27 mouse cellular contexts compared by ENCODE assay signal in the genomic region with DNA sequence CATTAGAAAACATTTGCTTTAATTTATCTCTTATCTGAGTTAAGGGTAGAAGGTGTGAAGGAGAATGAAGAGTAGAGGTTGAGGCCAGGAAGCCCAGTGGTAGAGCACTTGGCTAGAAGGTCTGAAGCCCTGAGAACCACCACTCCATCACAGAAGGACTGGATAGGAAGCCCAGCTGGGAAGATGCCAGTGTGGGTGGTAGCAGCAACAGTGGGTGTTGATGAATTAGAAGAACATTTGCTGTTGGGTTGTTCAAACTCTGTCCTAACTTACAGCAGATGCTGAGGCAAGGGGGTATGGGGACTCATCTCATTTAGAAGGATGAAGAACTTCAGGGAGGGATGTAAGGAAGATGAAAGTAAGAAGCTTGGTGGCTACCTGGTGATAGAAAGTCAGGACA.
A peak's percentile ranks its signal among the peaks of the same experiment; 100 is the strongest.
DNase-seq lines count a peak whose midpoint lies in the region; ATAC-seq lines count a peak whose summit lies in the region.
"Had no signal": no experiment of that assay in that cellular context is flagged by ENCODE, and none has a peak within 500 bp of the region (broad histone marks: within the 10 kb centered on the region; RNA-seq: fewer than 3 reads in every experiment).

No protein-coding gene starts in this region.

- H3K27me3 ChIP-seq in heart, embryonic 11.5 days (ENCODE audit: control insufficient read depth, insufficient read depth, low read length), result no peaks in the 10 kb centered on the region
- H3K27me3 ChIP-seq: CH12.LX; embryonic facial prominence, embryonic 12.5 days; forebrain, embryonic 12.5 days; Patski had no signal

- H3K4me2 ChIP-seq in heart, embryonic 11.5 days, result no peak overlapping the region
- H3K4me2 ChIP-seq: embryonic facial prominence, embryonic 12.5 days; forebrain, embryonic 12.5 days had no signal

- H3K4me1 ChIP-seq in heart, embryonic 11.5 days (ENCODE audit: control insufficient read depth, insufficient read depth, low read length), result no peaks in the 10 kb centered on the region
- H3K4me1 ChIP-seq: embryonic facial prominence, embryonic 10.5 days; embryonic facial prominence, embryonic 12.5 days; forebrain, embryonic 10.5 days; forebrain, embryonic 12.5 days had no signal

- no peak overlapping the region for H3K27ac ChIP-seq in heart, embryonic 11.5 days (ENCODE audit: low read depth, low read length)
- H3K27ac ChIP-seq: embryonic facial prominence, embryonic 10.5 days; embryonic facial prominence, embryonic 12.5 days; forebrain, embryonic 10.5 days; forebrain, embryonic 12.5 days had no signal

- DNase-seq in cerebellum, adult 11-12 months, result peak; percentile 4
- DNase-seq in cerebellum, postnatal 4 days (ENCODE audit: low spot score in 2 of 2), result no peak
- DNase-seq in heart, adult 11 months, result peak; percentile 85
- DNase-seq in layer of hippocampus, adult 18-20 months (ENCODE audit: low spot score in 2 of 2), result peak; percentile 9 to 58
- no peak for DNase-seq in layer of hippocampus, postnatal 10 days (ENCODE audit: low spot score in 2 of 2)
- peak; percentile 55 for DNase-seq in layer of hippocampus, adult 9-11 months
- DNase-seq in thymus, postnatal 4 days, result no peak
- DNase-seq: adrenal gland, adult 8-10 months; adrenal gland, postnatal 14 days; adrenal gland, postnatal 36 days; B cell, adult 2 months; cerebellum, adult 2 months; cerebellum, adult 9-10 months; cerebellum, postnatal 14 days; cerebellum, postnatal 36 days had no signal

- H3K9ac ChIP-seq in heart, embryonic 11.5 days (ENCODE audit: low read depth, low read length), result no peak overlapping the region
- H3K9ac ChIP-seq: embryonic facial prominence, embryonic 12.5 days; forebrain, embryonic 12.5 days had no signal

- no peaks in the 10 kb centered on the region for H3K36me3 ChIP-seq in heart, embryonic 11.5 days (ENCODE audit: control insufficient read depth, insufficient read depth, low read length)
- H3K36me3 ChIP-seq: embryonic facial prominence, embryonic 10.5 days; embryonic facial prominence, embryonic 12.5 days; forebrain, embryonic 10.5 days; forebrain, embryonic 12.5 days; G1E had no signal

- H3K9me3 ChIP-seq in heart, embryonic 11.5 days (replicated peaks; ENCODE audit: control insufficient read depth, low read length), result no peaks in the 10 kb centered on the region
- H3K9me3 ChIP-seq: embryonic facial prominence, embryonic 10.5 days; embryonic facial prominence, embryonic 12.5 days; forebrain, embryonic 10.5 days; forebrain, embryonic 12.5 days; G1E had no signal

- H3K4me3 ChIP-seq in heart, embryonic 11.5 days (ENCODE audit: low read depth, low read length), result no peak overlapping the region
- H3K4me3 ChIP-seq: embryonic facial prominence, embryonic 10.5 days; embryonic facial prominence, embryonic 12.5 days; forebrain, embryonic 10.5 days; forebrain, embryonic 12.5 days had no signal

- no peak for ATAC-seq in heart, embryonic 11.5 days (replicated peaks; ENCODE audit: insufficient number of reproducible peaks, low FRiP score, low TSS enrichment)
- ATAC-seq: activated CD4-positive, CD25-positive, alpha-beta regulatory T cell, adult 4 months; CD4-positive, CD25-positive, alpha-beta regulatory T cell, adult 4 months; forebrain, embryonic 14.5 days; forebrain, embryonic 16.5 days; Patski had no signal

Comparison
In these comparisons a context has a peak if more than half of its experiments do, and no peak if none do; other contexts are left out.
1. DNase-seq: peak in cerebellum, adult 11-12 months (single experiment), heart, adult 11 months (single experiment), layer of hippocampus, adult 18-20 months (2 of 2) and layer of hippocampus, adult 9-11 months (single experiment); none in cerebellum, postnatal 4 days (0 of 2), layer of hippocampus, postnatal 10 days (0 of 2) and thymus, postnatal 4 days (single experiment).